Mouse (Mus musculus): Measurements from ENCODE around the gene Utrn.

The Utrn gene

DNA sequence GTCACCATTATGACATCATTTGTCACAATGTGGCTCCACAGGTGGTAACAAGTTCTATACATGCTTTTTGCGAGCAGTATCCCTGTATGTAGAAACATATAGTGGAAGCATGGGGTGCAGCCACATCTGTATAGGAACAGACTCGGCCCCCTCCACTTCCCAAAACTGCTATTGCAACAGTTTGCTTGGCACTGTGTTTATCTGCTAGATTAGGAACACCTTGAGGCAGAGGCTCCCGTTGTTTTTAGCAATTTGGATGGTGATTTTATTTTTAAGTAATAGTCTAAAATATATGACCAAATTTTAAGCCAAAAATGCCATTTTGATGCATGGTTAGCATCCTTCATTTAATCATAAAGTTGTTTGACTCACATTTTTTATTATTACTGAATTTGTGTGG is 491.4 kb downstream of the Utrn start:
- DNase-seq = no peak

DNA sequence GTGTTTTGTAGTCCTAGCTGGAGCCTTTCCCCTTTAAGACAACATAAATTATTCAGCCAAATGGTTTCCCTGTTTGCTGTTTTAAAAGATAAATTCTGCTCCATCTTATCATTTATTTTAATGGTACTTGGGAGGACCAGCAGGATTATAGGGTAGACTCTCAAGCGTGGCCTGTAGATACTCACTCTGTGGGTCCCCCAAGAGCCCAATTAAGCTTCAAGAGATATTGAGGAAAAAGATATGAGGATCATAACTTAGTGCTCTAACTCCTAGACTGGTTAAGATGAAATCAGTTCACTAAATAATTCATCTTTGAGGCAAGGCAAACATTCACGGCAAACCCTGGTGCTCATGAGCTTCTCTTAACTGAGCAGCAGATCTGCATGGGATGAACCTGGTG is 493.1 kb downstream of the Utrn start:
- no peak for DNase-seq

GRCm38 (mm10) chr10:12374741-12375140 is 494.4 kb downstream of the Utrn start:
- DNase-seq = no peak

DNA sequence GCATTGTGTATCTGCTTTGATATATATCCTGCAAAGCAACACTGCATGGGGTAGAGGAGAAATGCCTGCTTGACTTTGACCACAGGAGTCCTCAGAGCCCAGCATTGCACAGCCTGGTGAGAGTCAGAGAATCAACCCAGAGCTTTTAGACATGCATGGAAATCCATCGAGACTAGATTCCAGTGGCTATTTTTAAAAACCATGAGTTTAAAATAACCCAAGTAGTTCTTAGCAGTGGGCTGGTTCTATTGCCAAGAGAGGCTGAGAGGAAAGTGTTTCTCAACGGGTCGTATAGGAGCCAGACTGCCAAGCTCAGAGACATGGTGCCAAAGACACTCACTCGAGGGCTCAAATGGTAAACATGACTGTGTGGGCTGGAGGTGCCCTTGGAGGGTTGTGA is 514.6 kb downstream of the Utrn start:
- DNase-seq = no peak

- DNase-seq = no peak
Measured at GRCm38 (mm10) chr10:12354106-12354505, 515.1 kb downstream of the Utrn start.

DNA sequence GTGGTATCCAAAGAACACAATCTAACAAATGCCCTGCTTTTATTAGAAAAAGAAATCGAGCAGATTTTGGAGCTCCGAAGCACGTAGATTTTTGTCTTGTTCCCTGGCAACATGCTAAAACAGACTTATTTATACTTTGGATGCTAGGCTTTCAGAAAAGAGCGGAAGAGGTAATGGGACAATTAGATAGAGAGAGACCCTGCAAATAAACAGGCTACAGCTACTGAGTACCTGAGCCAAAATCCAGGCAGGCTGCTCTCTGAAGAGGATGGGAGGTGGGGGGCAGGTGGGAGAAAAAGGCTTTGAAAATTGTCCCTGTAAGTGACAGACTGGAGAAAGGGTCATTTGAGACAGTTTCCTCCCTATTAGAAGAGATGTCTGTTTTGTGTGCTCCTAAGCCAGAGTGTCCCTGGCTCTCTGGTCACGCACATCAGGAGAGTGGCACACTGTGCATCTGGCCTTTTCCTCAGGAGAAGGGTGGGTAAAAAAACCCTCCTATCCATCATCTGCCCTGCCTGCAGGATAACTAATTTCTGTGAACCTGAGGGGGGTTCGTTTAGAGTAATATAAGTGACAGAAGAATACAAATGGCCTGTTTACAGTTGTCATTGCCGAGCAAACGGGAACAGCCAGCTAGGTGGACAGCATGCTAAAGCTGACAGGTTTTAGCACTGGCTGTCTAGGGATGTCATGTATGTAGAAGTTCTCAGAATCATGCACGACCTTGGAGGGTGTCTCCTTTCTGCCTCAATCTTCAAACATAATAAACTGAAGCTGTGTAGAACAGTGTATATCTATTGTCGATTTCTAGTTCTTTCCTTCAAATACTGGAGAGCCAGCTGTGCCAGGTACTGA is 529.2 kb downstream of the Utrn start:
- DNase-seq = no peak

DNA sequence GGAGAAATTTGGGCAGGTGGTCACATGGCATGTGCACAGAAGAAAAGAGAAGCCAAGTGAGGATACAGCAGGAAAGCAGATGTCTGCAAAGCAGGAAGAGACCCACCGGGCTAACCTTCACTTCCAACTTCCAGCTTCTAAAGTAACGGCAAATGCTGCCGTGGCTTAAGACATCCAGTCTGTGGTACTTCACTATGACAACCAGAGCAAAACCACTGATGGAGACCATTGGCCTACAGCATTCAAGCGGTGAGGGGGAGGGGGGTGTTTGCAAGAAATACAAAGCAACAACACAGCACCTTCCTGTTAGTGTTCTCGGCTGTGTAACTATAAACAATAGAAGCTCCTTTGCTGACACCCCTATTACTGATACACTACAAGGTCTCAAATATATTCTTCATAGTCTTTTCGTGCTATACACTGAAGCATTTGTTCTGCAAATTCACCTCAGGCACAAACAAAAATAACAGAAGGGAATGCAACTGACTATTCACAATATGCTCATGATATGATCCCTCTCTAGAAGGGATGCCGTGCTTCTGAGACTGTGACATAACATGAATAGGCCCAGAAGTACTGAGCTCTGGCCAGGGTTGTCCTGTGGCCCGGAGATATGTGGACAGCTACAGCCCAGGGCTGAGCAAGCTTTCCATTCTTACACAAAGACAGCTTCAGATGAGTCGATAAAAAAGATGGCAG is 530.0 kb downstream of the Utrn start:
- no peak for DNase-seq
